17 mouse cellular contexts compared by ENCODE assay signal in genomic region chr9:70047839-70048238, GRCm38 (mm10). TPM values are rescaled to one million over a fixed set of nuclear protein-coding genes. Genes with fewer than 3 reads are reported as not detected.
DNase-seq lines count a peak whose midpoint lies in the region; ATAC-seq and TF ChIP-seq lines count a peak whose summit lies in the region.
"Had no signal": no experiment of that assay in that cellular context is flagged by ENCODE, and none has a peak within 500 bp of the region (broad histone marks: within the 10 kb centered on the region; RNA-seq: fewer than 3 reads in every experiment).

No protein-coding gene starts in this region.

- TF ChIP-seq CTCF in ES-Bruce4 (IDR thresholded peaks at IDR 0.05; ENCODE audit: low read depth, low read length) = no peak
- TF ChIP-seq CTCF in small intestine, adult 2 months (IDR thresholded peaks at IDR 0.05; ENCODE audit: extremely low read depth, insufficient read length, insufficient replicate concordance, low read depth, low read length) = no peak
- TF ChIP-seq CTCF in hindbrain, postnatal 0 days (IDR thresholded peaks at IDR 0.05; ENCODE audit: low read depth) = no peak

- peak overlapping the region; percentile 5; the same call in 1 of the 2 replicates for H3K27ac ChIP-seq in kidney, embryonic 15.5 days
- peak overlapping the region; percentile 93 for H3K27ac ChIP-seq in ES-Bruce4 (ENCODE audit: insufficient read depth, low read length)
- H3K27ac ChIP-seq in embryonic facial prominence, embryonic 14.5 days (replicated peaks; ENCODE audit: low read depth, low read length) = no peak overlapping the region
- H3K27ac ChIP-seq in small intestine, adult 2 months (ENCODE audit: insufficient read depth, low read depth, low read length) = peak overlapping the region; percentile 93
- H3K27ac ChIP-seq in hindbrain, postnatal 0 days = no peak overlapping the region
- H3K27ac ChIP-seq: liver, embryonic 13.5 days had no signal

- H3K9me3 ChIP-seq in kidney, embryonic 15.5 days (replicated peaks) = no peaks in the 10 kb centered on the region
- no peaks in the 10 kb centered on the region for H3K9me3 ChIP-seq in ES-Bruce4 (replicated peaks; ENCODE audit: control insufficient read depth, insufficient read depth, low read length, poor library complexity, severe bottlenecking)
- H3K9me3 ChIP-seq in embryonic facial prominence, embryonic 14.5 days (ENCODE audit: control insufficient read depth, low read length) = no peaks in the 10 kb centered on the region
- H3K9me3 ChIP-seq in hindbrain, postnatal 0 days (ENCODE audit: low read length) = no peaks in the 10 kb centered on the region
- H3K9me3 ChIP-seq: liver, embryonic 13.5 days had no signal

- ATAC-seq in kidney, embryonic 15.5 days (replicated peaks; ENCODE audit: low FRiP score) = no peak
- ATAC-seq in embryonic facial prominence, embryonic 14.5 days (ENCODE audit: low read depth) = no peak
- ATAC-seq in hindbrain, postnatal 0 days = no peak
- ATAC-seq: activated CD4-positive, CD25-positive, alpha-beta regulatory T cell, adult 4 months had no signal

- peaks cover 34% of the 10 kb centered on the region for H3K4me1 ChIP-seq in kidney, embryonic 15.5 days
- H3K4me1 ChIP-seq in ES-Bruce4 (ENCODE audit: control insufficient read depth, insufficient read depth, low read length) = no peaks in the 10 kb centered on the region
- peaks cover 12% of the 10 kb centered on the region for H3K4me1 ChIP-seq in embryonic facial prominence, embryonic 14.5 days (ENCODE audit: control insufficient read depth, insufficient read depth, low read length)
- H3K4me1 ChIP-seq in small intestine, adult 2 months (ENCODE audit: control insufficient read depth, insufficient read depth, insufficient read length, low read length) = peaks cover 52% of the 10 kb centered on the region
- H3K4me1 ChIP-seq in hindbrain, postnatal 0 days (ENCODE audit: insufficient read depth, low read length) = no peaks in the 10 kb centered on the region; the same call in 1 of the 2 replicates

- WGBS in kidney, embryonic 15.5 days = 41% methylated on average over 3 of the region's 3 CpGs
- 45% methylated on average over 3 of the region's 3 CpGs for WGBS in embryonic facial prominence, embryonic 14.5 days
- 22% methylated on average over 3 of the region's 3 CpGs for WGBS in small intestine, adult 2 months
- 74% methylated on average over 3 of the region's 3 CpGs for WGBS in hindbrain, postnatal 0 days

- TF ChIP-seq EP300 in ES-Bruce4 (IDR thresholded peaks at IDR 0.05; ENCODE audit: insufficient read depth, low read depth, low read length) = peak; percentile 98

- H3K9ac ChIP-seq in kidney, embryonic 15.5 days = no peak overlapping the region
- 0 out of 2 replicates have a peak overlapping the region, but pooled peaks have one; percentile 20 for H3K9ac ChIP-seq in ES-Bruce4 (ENCODE audit: low read depth, poor library complexity, severe bottlenecking)
- H3K9ac ChIP-seq in embryonic facial prominence, embryonic 14.5 days (ENCODE audit: low read depth, low read length) = no peak overlapping the region
- no peak overlapping the region for H3K9ac ChIP-seq in hindbrain, postnatal 0 days (replicated peaks; ENCODE audit: low read length)
- H3K9ac ChIP-seq: liver, embryonic 13.5 days had no signal

- no peak overlapping the region for H3K4me3 ChIP-seq in kidney, embryonic 15.5 days (replicated peaks)
- H3K4me3 ChIP-seq in ES-Bruce4 (ENCODE audit: low read depth, low read length) = no peak overlapping the region
- H3K4me3 ChIP-seq in embryonic facial prominence, embryonic 14.5 days (ENCODE audit: low read depth, low read length) = no peak overlapping the region
- H3K4me3 ChIP-seq in small intestine, adult 2 months (ENCODE audit: low read depth, low read length) = no peak overlapping the region
- H3K4me3 ChIP-seq in hindbrain, postnatal 0 days (ENCODE audit: low read length) = no peak overlapping the region
- H3K4me3 ChIP-seq: erythroblast, embryonic 14.5 days; liver, embryonic 13.5 days had no signal

- H3K27me3 ChIP-seq in kidney, embryonic 15.5 days = no peaks in the 10 kb centered on the region
- H3K27me3 ChIP-seq in ES-Bruce4 (ENCODE audit: control insufficient read depth, insufficient read depth, low read length, poor library complexity, severe bottlenecking) = no peaks in the 10 kb centered on the region
- H3K27me3 ChIP-seq in embryonic facial prominence, embryonic 14.5 days (replicated peaks; ENCODE audit: control insufficient read depth, insufficient read depth, low read length) = no peaks in the 10 kb centered on the region
- H3K27me3 ChIP-seq in small intestine, adult 2 months (ENCODE audit: control insufficient read depth, insufficient read depth, low read length) = no peaks in the 10 kb centered on the region
- no peaks in the 10 kb centered on the region for H3K27me3 ChIP-seq in hindbrain, postnatal 0 days (ENCODE audit: insufficient read depth, low read length)
- H3K27me3 ChIP-seq: liver, embryonic 13.5 days had no signal

- no peak for TF ChIP-seq POLR2A in ES-Bruce4 (IDR thresholded peaks at IDR 0.05; ENCODE audit: insufficient read depth, low read length)
- TF ChIP-seq POLR2A in small intestine, adult 2 months (IDR thresholded peaks at IDR 0.05; ENCODE audit: low read depth, low read length) = no peak

- no peak for DNase-seq in kidney, postnatal 36 days
- DNase-seq in embryonic facial prominence, embryonic 14.5 days (ENCODE audit: low spot score) = peak; percentile 16
- no peak for DNase-seq in neural tube, embryonic 10.5 days (ENCODE audit: extremely low spot score, low spot score)
- no peak for DNase-seq in urinary bladder, postnatal 25 days (ENCODE audit: low spot score)
- DNase-seq in hindbrain, postnatal 0 days (ENCODE audit: low spot score) = no peak
- DNase-seq: cerebellum, postnatal 10 days; heart, postnatal 4 days; kidney, adult 2 months; liver, embryonic 13.5 days had no signal

- no peak overlapping the region for H3K4me2 ChIP-seq in kidney, embryonic 15.5 days
- H3K4me2 ChIP-seq in embryonic facial prominence, embryonic 14.5 days (ENCODE audit: low read depth, low read length) = no peak overlapping the region
- H3K4me2 ChIP-seq in hindbrain, postnatal 0 days (ENCODE audit: low read depth, low read length) = no peak overlapping the region
- H3K4me2 ChIP-seq: liver, embryonic 13.5 days had no signal

- H3K36me3 ChIP-seq in kidney, embryonic 15.5 days = no peaks in the 10 kb centered on the region
- no peaks in the 10 kb centered on the region for H3K36me3 ChIP-seq in ES-Bruce4 (ENCODE audit: control insufficient read depth, insufficient read depth, low read length, poor library complexity, severe bottlenecking)
- no peaks in the 10 kb centered on the region for H3K36me3 ChIP-seq in embryonic facial prominence, embryonic 14.5 days (ENCODE audit: control insufficient read depth, insufficient read depth, low read length)
- H3K36me3 ChIP-seq in small intestine, adult 2 months (ENCODE audit: control insufficient read depth, insufficient read depth, low read length) = no peaks in the 10 kb centered on the region
- no peaks in the 10 kb centered on the region for H3K36me3 ChIP-seq in hindbrain, postnatal 0 days (ENCODE audit: insufficient read depth, low read length)
- H3K36me3 ChIP-seq: liver, embryonic 13.5 days had no signal

RNA-seq across cellular contexts. Expression of gene Gcnt3, which starts 10.0 kb away (rescaled TPM):
- polyA plus RNA-seq in kidney, embryonic 15.5 days (2015; fragmentation: Nextera tagmentation; extraction: Ambion mirVana) = 1.3 and 2.3 TPM in 2 replicates
- 0.18 and 0.61 TPM in 2 replicates for polyA plus RNA-seq in ES-Bruce4 (2011; ENCODE audit: insufficient read depth, insufficient read length, low read depth, missing spikeins)
- polyA plus RNA-seq in embryonic facial prominence, embryonic 14.5 days (2014; fragmentation: Nextera tagmentation; extraction: Ambion mirVana) = 0.04 and 0.06 TPM in 2 replicates
- 5.6 and 9.8 TPM in 2 replicates for polyA plus RNA-seq in small intestine, adult 2 months (2012; rRNA removed)
- total RNA-seq in hindbrain, postnatal 0 days (2014; rRNA removed) = not detected in 2 replicates
- 0.03 TPM in 1 of 2 replicates, not detected in the other for polyA plus RNA-seq in hindbrain, postnatal 0 days (2015; fragmentation: Nextera tagmentation; extraction: Ambion mirVana)
- total RNA-seq: heart, postnatal 4 days; megakaryocyte progenitor cell, adult 5-6 weeks; monocyte, adult 5-6 weeks had no signal
- polyA plus RNA-seq: activated CD4-positive, CD25-positive, alpha-beta regulatory T cell, adult 4 months; brain, embryonic 14.5 days; erythroblast, embryonic 14.5 days; liver, embryonic 13.5 days had no signal

RNA-seq across cellular contexts. Expression of gene Gtf2a2, which starts 35.5 kb away (rescaled TPM):
- polyA plus RNA-seq in kidney, embryonic 15.5 days (2015; fragmentation: Nextera tagmentation; extraction: Ambion mirVana) = 183 and 204 TPM in 2 replicates
- polyA plus RNA-seq in ES-Bruce4 (2011; ENCODE audit: insufficient read depth, insufficient read length, low read depth, missing spikeins) = 111 and 122 TPM in 2 replicates
- 192 TPM in 2 replicates for polyA plus RNA-seq in embryonic facial prominence, embryonic 14.5 days (2014; fragmentation: Nextera tagmentation; extraction: Ambion mirVana)
- polyA plus RNA-seq in small intestine, adult 2 months (2012; rRNA removed) = 9.2 and 10.1 TPM in 2 replicates
- total RNA-seq in hindbrain, postnatal 0 days (2014; rRNA removed) = 81.5 and 84.2 TPM in 2 replicates
- polyA plus RNA-seq in hindbrain, postnatal 0 days (2015; fragmentation: Nextera tagmentation; extraction: Ambion mirVana) = 239 TPM in 2 replicates

RNA-seq across cellular contexts. Expression of gene Bnip2, which starts 58.6 kb away (rescaled TPM):
- 101 and 105 TPM in 2 replicates for polyA plus RNA-seq in kidney, embryonic 15.5 days (2015; fragmentation: Nextera tagmentation; extraction: Ambion mirVana)
- polyA plus RNA-seq in ES-Bruce4 (2011; ENCODE audit: insufficient read depth, insufficient read length, low read depth, missing spikeins) = 63.6 and 65.6 TPM in 2 replicates
- 124 and 126 TPM in 2 replicates for polyA plus RNA-seq in embryonic facial prominence, embryonic 14.5 days (2014; fragmentation: Nextera tagmentation; extraction: Ambion mirVana)
- polyA plus RNA-seq in small intestine, adult 2 months (2012; rRNA removed) = 4.1 and 5.7 TPM in 2 replicates
- 33.2 and 43.0 TPM in 2 replicates for total RNA-seq in hindbrain, postnatal 0 days (2014; rRNA removed)
- polyA plus RNA-seq in hindbrain, postnatal 0 days (2015; fragmentation: Nextera tagmentation; extraction: Ambion mirVana) = 44.3 and 48.5 TPM in 2 replicates

Comparison
In these comparisons a context has a peak if more than half of its experiments do, and no peak if none do; other contexts are left out.
1. H3K27ac ChIP-seq: peak in kidney, embryonic 15.5 days (single experiment), ES-Bruce4 (single experiment) and small intestine, adult 2 months (single experiment); none in embryonic facial prominence, embryonic 14.5 days (single experiment) and hindbrain, postnatal 0 days (single experiment).
2. RNA of gene Gtf2a2, which starts 35.5 kb away (polyA plus RNA-seq): 239 TPM in hindbrain, postnatal 0 days, 192 TPM in embryonic facial prominence, embryonic 14.5 days, 183 to 204 TPM in kidney, embryonic 15.5 days and 111 to 122 TPM in ES-Bruce4; 9.2 to 10.1 TPM in small intestine, adult 2 months; every median in the first group is over 10 times any median in the second.